Mouse (Mus musculus) gastrocnemius, adult 18-20 months (tissue): Measurements from ENCODE around the gene Tagln3. TPM values are rescaled to one million over a fixed set of nuclear protein-coding genes. Genes with fewer than 3 reads are reported as not detected.

Source experiments
- total RNA-seq, 2 experiments: library from RNA; stranded (reverse); gene quantifications; 2 replicates each; pipeline ENCODE4 v1.2.3; 2021

Gene Tagln3
- total RNA-seq, 2 experiments from 2014 or later: 0.18 to 0.47 TPM

Other genes starting within 250 kb of the Tagln3 start
- gene Gm609, start 231.6 kb downstream of the Tagln3 start, total RNA-seq: under 1 TPM in 1 of 2 experiments, not detected in 1; 0.09 TPM
- gene Gm17783, start 192.6 kb downstream of the Tagln3 start, total RNA-seq: not detected
- gene Slc9c1, start 189.3 kb downstream of the Tagln3 start, total RNA-seq: not detected
- gene Gcsam, start 114.2 kb downstream of the Tagln3 start, total RNA-seq: under 1 TPM in 1 of 2 experiments, not detected in 1; 0.17 TPM
- gene BC016579, start 70.5 kb downstream of the Tagln3 start, total RNA-seq: not detected
- gene Tmprss7, start 30.9 kb downstream of the Tagln3 start, total RNA-seq: not detected
- 10 to 100 TPM; 11.3 to 13.8 TPM for gene Abhd10, start 18.3 kb upstream of the Tagln3 start, total RNA-seq
- gene Phldb2, start 229.0 kb upstream of the Tagln3 start, total RNA-seq: 1 to 10 TPM; 4.8 to 9.2 TPM